Mouse (Mus musculus): ENCODE measurements around the gene Slc43a2.

Slc43a2 gene

DNA sequence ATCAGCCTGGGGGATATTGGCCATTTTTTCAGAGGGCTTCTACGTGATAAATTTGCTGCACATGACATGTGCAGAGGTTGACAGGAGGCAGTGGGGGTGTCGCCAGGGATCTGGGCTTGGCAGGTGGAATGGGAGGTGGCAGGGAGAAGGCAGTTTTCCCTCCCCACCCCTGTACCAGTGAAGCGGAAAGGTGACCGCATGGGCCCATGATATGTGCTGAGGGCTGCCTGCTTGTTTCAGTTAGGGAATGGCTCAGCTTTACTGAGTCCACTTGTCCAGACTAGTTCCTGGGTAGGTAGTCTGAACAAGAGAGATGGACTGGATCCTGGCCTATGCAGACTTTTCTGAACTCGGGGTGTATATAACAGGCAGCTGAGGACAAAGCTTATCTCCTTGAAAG is 19.8 kb downstream of the Slc43a2 start:
- no peak for DNase-seq (ENCODE audit: low read depth, low spot score)

DNA sequence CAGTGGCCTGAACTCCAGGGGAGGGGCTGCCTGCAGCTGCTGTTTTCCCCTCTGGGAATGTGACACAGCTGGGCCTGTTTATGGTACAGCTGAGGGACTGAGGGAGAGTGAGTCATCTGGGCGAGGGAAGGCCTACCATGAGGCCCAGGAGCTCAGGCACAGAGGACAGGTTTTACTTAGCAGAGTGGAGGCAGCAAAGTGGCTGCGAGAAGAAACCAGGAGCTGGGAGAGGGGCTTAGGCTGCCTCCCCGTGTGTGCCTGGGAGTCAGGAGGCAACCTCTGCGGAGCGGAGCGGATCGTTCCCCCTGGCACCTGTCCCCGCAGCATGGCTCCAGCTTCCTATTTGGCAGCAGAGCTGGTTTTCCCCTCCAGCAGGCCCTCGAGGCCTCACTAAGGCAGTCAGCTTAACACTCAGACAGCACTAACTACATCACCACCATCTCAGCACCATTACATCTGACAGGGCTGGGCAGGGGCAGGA is 20.5 kb downstream of the Slc43a2 start:
- DNase-seq (ENCODE audit: low read depth, low spot score), result no peak

DNA sequence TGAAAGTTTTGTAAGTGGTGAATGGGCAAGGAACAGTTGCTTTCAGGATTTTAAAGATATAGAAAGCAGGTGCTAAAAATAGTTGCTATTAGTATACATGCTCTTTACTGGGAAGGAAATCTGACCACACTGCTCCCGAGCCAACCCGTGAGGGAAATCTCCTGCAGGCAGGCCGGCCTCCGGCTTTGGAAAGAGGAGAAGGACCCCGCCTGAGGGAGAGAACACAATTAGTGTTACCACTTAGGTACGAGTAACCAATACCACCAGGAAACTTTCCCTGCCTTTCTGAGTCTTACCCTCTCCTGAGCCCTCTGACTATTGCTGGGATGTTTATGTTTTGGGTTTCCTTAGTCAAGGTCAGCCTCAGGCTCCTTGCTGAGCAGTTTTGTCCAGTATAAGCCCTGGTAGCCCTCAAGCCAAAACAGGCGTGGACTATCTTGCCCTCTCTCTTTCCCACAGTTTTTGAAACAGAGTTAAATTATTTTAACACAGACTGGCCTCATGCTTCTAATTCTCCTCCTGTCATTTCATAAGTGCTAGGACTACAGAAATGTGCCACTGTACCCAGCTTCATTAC is 21.5 kb downstream of the Slc43a2 start:
- no peak for DNase-seq (ENCODE audit: low read depth, low spot score)

DNA sequence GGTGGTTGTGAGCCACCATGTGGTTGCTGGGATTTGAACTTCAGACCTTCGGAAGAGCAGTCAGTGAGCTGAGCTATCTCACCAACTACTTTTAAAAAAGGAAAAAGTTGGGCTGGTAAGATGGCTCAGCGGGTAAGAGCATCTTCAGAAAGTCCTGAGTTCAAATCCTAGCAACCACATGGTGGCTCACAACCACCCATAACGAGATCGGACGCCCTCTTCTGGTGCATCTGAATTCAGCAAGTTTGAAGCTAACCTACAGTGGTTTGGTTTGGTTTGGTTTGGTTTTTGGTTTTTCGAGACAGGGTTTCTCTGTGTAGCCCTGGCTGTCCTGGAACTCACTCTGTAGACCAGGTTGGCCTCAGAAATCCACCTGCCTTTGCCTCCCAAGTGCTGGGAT is 24.5 kb downstream of the Slc43a2 start:
- DNase-seq (ENCODE audit: low read depth, low spot score), result peak; percentile 51

DNA sequence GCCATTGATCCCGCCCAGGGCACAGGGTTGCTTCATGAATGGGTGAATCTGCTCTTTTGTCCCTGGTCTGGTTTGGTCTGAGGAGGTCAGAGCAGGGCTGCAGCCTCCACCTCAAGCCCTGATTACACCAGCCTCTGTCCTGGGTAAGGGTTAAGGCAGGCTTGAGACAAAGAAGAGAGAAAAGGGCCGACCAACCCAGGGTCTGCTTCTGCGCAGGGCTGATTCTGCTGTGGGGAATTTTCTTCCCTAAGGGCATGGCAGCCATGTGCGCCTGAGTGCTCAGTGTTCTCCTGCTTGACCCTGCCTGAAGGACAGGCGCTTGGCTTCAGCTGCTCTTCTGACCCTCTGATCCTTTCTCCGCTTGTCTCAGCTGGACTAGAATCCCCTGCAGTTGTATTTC is 25.6 kb downstream of the Slc43a2 start:
- no peak for DNase-seq (ENCODE audit: low read depth, low spot score)

DNA sequence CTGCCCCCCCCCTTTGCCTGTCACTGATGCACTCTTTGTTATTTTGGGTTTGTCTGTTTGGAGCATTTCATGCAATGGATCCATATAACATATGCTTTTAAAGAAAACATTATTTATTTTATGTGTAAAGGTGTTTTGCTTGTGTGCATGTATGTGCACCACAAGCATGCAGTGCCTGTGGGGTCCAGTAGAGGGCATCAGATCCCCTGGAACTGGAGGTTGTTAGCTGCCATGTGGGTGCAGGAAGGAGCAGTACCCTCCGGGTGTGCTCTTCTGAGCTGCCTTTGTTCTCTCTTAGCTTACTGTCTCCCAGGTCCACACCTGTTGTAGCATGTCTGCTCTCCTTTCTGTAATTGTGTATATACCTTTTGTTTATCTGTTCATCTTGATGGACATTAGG is 26.6 kb downstream of the Slc43a2 start:
- DNase-seq (ENCODE audit: low read depth, low spot score), result peak; percentile 49

DNA sequence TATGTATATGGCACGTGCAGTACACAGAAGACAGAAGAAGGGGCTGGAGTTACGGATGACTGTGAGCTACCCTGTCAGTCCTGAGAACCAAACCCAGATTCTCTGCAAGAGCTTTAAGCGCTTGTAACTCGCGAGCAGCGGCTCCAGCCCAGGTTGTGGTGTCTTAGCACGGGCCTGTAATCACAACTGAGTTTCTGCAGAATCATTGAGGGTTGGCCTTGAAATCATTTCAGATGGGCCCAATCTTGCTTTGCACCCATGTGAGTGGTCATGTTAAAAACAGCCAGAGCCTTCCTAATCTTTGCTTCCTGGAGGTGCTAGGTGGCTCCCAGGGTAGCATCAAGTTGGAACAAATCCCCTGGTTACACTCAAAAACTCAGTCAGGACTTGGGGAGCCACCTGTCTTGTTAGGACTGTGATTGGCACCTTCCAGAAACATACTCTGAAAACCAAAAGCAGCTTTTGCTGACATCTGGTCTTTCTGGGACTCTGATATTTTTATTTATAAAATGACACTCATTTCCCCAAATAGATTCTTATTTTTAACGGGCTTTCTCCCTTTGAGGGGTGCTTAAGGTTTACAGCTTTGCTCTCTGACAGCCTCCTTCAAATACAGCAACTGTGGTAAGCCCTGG is 28.5 kb downstream of the Slc43a2 start:
- no peak for DNase-seq (ENCODE audit: low read depth, low spot score)

DNA sequence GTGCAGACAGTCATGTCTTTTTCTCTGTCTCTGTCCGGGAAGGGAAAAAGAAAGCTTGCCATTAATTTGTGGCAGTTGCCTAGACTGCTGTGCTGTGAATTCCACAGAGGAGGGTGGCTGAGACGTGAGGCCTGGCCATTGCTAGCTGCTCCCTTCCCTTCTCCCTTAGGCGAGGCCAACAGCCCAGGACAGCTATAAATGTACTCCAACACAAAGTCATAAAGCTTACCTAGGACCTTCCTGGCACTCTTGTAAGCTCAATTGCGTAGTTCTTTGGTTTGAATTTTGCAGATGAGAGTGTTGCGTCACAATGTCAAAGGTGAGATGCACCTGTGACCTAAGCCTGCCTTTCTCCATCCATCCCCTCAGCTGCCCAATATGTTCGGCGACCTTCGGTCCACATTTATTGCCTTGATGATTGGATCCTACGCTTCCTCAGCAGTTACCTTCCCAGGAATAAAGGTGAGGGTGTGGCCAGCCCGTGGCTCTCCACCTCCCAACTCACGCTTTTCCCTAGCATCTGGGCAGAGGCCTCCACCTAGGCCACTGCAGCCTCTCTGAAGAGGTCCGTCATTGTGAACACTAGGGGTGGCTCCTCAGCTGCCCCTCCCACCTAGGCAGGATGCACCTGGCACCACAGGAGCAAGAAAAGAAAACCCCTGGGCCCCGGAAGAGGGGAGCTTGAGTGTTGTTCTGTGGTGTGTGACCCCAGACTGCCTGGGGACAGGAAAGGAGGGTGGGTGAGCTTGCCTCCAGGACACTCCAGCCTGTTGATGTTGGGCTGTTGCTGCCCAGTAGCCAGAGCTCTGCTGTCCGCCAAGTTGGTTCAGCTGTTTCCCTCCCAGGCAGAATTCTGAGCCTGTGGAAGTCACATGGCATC is 29.3 kb downstream of the Slc43a2 start:
- peak; percentile 38 for DNase-seq (ENCODE audit: low read depth, low spot score)

DNA sequence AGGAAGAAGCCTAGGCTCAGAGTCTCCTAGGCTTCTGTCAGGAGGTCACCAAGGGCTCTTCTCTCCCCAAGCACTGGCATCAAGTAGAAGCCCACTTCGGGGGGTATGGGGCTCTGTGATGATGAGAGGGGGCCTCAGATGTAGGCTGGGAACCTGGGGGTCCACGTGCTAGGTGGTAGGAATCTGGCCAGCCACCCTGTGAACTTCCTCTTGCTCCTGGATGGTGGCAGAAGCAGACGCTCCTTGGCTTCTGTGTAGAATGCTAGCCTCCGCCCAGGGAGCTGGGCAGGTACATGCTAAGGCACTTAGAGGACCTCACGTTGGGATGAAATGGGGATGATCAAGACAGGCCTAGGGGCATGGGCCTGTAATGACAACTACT is 29.9 kb downstream of the Slc43a2 start:
- DNase-seq (ENCODE audit: low read depth, low spot score), result no peak

DNA sequence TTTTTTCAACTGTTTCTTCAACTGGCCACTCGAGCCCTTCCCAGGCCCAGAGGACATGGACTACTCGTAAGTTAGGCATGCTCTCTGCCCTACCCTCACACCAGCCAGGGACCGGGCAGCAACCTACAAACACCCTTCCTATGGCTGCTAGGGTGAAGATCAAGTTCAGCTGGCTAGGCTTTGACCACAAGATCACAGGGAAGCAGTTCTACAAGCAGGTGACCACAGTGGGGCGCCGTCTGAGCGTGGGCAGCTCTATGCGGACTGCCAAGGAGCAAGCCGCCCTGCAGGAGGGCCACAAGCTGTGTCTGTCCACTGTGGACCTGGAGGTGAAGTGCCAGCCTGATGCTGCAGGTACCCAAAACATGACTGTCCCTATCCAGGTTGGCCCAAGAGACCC is 31.3 kb downstream of the Slc43a2 start:
- DNase-seq (ENCODE audit: low read depth, low spot score), result no peak

DNA sequence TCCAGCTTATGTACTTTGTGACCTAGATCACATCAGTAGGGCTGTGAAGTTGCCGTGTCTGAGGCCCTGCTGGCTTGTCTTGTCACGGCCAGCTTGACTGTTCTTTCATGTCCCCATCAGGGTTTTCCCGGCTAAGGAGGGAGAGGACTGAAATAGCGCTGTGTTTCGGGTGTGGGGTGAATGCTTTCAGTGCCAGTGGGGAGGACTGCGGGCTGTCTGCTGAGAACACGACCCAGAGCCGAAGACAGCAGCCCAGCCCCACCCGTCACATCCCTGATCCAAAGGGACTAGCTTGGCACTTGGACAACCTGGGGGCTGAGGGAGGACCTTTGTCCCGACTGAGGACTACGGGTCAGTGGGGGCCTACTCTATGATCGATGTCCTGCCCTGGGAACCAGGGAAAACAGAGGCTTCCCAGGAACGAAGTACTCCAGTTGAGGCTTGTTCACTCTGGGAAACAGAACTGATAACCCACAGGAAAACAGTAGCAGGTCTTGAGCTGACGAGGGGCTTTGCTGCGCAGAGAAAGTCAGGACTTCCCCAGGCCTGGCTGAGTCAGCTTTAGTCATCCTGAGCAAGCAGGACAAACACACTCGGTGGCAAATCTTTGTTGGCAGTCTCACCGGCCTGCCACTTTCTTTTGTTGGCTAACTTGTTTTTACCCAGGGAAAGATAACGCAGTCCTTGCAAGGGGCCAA is 32.5 kb downstream of the Slc43a2 start:
- DNase-seq (ENCODE audit: low read depth, low spot score), result no peak

DNA sequence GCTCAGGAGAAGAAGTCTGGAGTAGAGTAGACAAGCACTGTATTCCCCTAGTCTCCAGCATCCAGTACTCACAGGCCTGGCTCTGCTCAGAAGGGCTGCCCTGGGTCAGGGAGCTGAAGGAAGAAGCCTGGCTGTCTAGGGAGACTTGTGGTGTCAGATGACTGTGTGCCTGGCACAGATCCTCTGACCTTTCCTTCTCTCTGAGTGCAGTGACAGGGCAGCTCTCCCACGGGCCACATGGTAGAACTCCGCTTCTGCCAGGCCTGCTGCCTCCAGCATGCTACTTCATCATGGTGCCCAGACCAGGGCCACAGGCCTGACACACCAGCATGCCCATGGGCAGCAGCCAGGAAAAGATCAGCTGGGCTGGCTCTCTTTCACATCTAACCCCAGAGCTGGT is 34.4 kb downstream of the Slc43a2 start:
- DNase-seq (ENCODE audit: low read depth, low spot score), result no peak

DNA sequence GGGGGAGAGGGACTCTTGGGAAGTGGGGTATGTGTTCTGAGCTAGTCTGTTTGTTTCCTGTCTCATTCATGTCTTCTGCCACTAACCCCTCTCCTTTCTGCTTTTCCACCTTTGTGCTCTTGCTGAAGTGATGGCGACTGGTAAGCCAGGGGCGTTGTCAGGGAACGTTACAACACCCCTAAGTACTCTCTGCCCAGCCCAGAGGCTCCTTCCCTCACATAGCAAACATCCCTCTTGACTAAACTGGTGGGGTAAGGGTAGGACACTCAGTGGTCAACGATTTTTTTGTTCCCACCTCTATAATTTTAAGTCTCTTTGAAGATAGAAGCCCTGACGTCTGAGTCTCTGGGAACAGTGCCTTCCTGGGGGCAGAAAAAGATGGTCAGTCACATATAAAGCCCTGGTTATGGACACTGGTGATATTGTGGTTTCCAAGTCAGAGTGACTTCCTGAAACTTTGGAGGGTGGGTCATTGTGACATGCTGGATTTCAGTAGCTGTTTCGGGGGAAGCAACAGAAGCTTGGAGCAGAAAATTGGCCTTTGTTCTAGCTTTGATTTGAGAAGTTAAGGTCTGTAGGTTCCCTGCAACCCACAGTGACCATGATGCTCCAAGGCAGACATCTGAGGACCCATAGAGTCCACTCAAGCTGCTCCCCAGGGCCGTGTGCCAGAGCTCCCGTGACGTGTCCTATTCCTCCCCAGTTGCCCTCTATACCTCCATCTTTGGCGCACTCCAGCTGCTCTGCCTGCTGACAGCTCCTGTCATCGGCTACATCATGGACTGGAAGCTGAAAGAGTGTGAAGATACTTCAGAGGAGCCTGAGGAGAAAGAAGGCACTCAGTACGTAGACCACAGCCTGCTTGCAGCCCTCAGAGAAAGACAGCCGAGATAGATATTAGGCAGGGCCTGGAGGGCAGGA is 35.0 kb downstream of the Slc43a2 start:
- DNase-seq (ENCODE audit: low read depth, low spot score), result no peak

DNA sequence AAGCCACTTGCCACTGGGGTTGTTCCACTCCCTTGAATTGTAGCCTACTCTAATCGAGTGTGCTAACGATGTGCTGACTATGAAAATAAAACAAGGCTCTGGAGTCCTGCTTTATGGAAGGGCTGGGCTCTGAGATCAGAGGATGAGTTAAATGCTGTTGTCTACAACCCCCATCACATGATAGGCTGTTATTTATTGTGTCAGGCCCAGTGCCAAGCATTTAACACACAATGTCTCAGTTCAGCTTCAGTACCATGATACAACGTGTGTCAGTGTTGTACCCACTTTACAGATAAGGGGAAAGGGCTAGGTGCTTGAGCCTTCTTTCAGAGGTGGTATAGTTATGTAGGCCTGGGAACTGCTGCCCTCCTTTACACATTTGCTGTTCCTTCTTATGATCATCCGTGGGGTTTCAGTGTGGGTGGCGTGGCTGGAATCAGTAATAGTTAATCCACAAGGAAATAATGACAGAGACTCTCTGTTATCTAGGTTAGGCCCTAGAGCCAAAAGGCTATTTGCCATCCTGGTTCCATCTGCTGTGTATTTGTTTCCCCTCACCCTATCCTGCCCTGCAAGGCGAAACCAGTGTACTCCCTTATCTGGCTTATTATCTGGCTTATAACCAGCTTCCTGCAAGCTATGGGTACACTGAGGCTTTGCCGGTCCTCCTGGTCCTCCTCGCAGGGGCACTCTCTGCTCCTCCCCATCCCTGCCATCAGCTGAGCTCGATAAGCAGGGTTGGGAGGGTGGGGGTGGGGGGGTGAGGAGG is 36.0 kb downstream of the Slc43a2 start:
- DNase-seq (ENCODE audit: low read depth, low spot score), result no peak

DNA sequence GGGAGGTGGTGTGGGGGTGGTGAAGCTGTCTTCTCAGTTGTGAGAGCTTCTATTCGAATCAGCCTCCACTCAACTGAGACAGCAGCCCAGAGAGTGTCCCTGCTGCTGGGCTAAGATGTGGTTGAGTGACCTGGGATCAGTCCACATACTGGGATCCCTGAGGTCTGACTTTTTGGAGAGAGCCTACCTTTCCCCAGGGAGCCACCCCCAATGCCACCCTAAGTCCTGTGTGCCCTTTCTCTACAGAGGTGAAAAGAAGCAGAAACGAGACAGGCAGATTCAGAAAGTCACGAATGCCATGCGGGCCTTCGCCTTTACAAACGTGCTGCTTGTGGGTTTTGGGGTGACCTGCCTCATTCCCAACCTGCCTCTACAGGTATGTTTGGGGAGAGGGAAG is 36.6 kb downstream of the Slc43a2 start:
- no peak for DNase-seq (ENCODE audit: low read depth, low spot score)

DNA sequence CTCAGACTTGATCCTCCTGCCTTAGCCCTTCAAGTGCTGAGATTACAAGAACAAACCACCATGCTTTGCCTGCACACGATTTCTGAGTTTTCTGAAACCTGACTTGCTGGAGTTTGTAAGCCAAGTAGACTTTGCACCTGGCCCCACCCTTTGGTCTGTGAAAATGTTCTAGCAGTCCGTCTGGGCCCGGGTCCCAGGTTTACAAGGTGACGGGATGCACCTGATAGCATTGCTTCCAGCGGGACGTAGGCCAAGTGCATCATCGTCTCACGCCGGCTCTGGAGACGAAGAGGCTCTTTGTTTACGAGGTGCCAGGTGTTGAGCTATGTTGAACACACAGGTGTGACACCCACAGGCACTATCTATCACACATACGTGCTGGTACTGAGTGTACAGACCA is 37.5 kb downstream of the Slc43a2 start:
- DNase-seq (ENCODE audit: low read depth, low spot score), result no peak

DNA sequence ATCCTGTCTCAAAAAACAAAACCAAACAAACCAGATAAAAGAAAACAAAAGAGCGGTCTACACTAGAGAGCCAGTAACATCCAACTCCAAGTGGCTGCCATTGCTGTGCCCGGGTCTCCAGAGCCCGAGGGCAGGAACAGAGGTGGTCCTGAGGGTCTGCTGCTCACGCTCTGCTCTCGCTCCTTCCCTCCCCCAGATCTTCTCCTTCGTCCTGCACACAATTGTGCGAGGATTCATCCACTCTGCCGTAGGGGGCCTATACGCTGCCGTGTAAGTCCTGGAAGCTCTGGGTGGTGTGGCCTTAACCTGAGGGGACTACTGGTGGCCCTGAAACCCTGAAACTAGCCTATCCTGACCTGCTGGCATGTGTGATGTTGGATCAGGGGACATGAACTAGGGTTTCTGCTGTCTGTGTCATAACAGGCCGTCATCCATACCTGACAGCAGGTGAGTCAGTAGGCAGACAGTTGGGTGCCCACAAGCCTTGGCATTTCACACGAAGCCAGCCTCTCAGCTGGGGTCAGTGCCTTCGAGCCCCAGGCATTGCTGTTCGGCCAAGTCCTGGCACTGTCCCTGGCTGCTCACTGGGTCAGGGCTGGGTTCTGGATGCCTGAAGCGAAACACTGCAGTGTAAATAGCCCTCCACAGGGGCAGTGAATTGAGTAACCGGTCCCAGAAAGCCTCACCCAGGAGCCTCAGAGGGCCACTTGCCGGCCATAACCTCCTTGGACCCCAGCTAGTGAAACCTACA is 39.1 kb downstream of the Slc43a2 start:
- DNase-seq (ENCODE audit: low read depth, low spot score), result no peak

DNA sequence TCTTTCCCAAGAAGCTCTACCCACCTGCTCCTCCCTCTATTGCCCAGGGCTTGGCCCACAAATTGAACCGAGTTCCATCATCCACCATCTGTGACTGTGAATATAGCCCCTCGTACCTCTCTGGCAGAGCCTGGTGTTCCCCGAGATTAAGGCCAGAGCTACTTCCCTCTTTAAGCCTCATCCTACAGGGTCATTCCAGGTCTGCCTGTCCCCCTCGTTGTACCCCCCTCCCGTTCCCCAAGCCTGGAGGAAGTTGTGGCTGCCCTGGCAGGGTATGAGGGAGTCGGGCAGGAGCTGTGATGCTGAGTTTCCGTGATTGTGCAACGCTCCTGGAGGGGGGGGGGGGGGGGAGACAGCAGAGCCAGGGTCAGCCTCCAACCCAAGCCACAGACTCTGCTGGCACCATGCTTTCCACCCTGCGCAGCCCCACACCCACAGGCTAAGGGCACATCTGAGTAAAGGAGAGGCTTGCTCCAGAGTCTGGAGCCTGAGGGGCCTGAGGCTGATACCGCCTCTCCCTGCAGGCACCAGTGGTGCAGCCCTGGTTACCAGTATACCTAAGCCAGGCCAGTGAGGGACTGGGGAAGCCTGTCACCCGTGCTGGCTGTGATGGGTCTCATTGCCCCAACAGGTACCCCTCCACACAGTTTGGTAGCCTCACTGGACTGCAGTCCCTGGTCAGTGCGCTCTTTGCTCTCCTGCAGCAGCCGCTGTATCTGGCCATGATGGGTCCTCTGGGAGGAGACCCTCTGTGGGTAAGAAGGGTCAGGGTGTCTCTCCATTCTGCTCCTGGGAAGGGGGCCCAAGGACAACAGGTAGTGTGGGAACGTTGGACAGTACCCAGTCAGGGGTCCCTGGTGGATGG is 39.9 kb downstream of the Slc43a2 start:
- DNase-seq (ENCODE audit: low read depth, low spot score), result no peak

Measured in CD4-positive, CD25-positive, alpha-beta regulatory T cell, adult 2 months (primary cell).